Mouse (Mus musculus): ENCODE measurements around the gene Slc4a5.

The Slc4a5 gene

DNA sequence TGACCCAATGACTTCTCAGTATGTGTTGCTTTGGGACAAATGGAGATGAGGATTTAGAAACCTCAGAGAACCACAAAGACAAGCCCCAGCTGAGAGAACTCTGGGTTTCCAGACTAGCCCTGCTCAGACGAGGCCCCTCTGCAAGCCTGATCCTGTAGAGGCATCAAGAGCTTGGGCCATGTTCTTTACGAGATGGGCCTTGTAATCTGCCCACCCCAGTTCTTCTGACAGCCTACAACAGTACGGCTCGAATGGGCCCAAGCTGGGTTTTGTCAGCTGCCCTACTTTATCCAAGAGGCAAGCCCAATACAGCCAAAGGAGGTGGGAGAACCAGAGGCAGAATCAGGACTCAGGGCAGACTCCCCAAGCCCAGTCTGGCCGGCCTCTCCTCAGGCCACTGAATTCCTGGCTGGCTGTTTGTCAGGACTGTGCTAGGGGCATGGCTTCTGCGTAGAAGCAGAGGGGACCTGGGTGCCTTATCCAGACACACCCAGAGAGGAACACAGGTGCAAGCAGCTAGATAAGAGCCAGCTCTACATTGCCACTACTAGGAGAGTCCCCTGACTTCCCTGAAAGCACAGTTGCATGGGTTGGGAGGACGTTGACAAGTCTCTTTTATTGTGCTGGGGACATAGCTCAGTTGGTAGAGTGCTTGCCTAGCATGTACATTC lies 132.0 kb downstream of the Slc4a5 start:
- DNase-seq (ENCODE audit: low spot score in 2 of 2), result peak; percentile 67 to 79

DNA sequence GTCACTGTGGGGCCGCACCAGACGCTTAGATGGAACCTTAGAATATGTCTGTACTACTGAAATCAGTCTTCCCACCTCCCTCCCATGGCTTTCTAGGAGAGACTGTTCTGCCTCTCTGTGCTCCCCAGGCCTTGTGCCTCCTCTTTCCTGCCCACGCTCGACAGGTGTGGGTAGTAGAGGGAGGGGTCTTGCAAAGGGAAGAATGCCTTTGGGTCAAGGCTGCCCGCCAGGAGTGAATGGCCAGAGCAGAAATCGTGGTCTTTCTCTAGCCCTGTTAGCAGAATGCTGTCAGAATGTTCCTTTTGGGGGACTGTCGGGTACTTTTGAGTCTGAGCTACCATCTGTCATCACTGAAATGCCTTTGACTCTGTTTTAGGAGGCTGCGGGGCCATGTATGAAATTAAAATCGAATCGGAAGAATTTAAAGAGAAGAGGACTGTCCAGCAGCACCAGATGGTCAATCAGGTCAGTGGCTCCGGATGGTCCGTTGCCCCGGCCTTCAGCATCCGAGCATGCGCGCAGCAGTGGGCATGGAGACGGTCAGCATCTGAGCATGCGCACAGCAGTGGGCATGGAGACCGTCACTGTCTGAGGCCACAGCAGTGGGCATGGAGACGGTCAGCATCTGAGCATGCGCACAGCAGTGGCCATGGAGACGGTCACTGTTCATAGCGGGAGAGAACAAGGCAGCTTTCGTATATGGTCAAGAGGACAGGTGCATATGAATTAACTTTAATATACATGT lies 133.2 kb downstream of the Slc4a5 start:
- DNase-seq (ENCODE audit: low spot score in 2 of 2), result no peak
